Mouse (Mus musculus) heart, postnatal 0 days (tissue): Measurements from ENCODE around the gene Skida1. TPM values are rescaled to one million over a fixed set of nuclear protein-coding genes. Genes with fewer than 3 reads are reported as not detected.

Experiments
- ATAC-seq: fragments of 200-750 bp; cut with Nextera tagmentation; 2 replicates; pipeline ENCODE4 v1.8.0; 2017; ENCODE audit warnings: low read depth, moderate number of reproducible peaks, moderate library complexity; ENCODE audit not compliant: insufficient read depth
- DNase-seq: peaks from one replicate; pipeline ENCODE4 v3.0.0-alpha.2; 2016; ENCODE audit warnings: low spot score
- H3K27ac ChIP-seq: fragments of 300-500 bp; sonication (generic); 2 replicates; pipeline ENCODE4 v1.5.1; 2014; ENCODE audit warnings: low read depth, mild to moderate bottlenecking
- H3K27me3 ChIP-seq: fragments of 300-500 bp; sonication (generic); 2 replicates; pipeline ENCODE4 v1.6.1; 2014; ENCODE audit warnings: low read length, mixed read lengths; ENCODE audit not compliant: control insufficient read depth, insufficient read depth
- H3K36me3 ChIP-seq: fragments of 300-500 bp; sonication (generic); replicated peaks from 2 replicates; pipeline ENCODE4 v1.6.1; 2014; ENCODE audit warnings: low read length, mixed read lengths; ENCODE audit not compliant: control insufficient read depth, insufficient read depth
- H3K4me1 ChIP-seq: fragments of 300-500 bp; sonication (generic); 2 replicates; pipeline ENCODE4 v1.6.1; 2014; ENCODE audit warnings: antibody characterized with exemption; ENCODE audit not compliant: control insufficient read depth, insufficient read depth
- H3K4me2 ChIP-seq: fragments of 300-500 bp; sonication (generic); 2 replicates; pipeline ENCODE4 v1.6.1; 2014; ENCODE audit warnings: low read depth, mild to moderate bottlenecking, low read length, moderate library complexity
- H3K4me3 ChIP-seq: fragments of 300-500 bp; sonication (generic); 2 replicates; pipeline ENCODE4 v1.5.1; 2014; ENCODE audit warnings: low read depth, low read length
- H3K9ac ChIP-seq: fragments of 300-500 bp; sonication (generic); replicated peaks from 2 replicates; pipeline ENCODE4 v1.6.1; 2014; ENCODE audit warnings: low read depth, low read length, mixed read lengths
- H3K9me3 ChIP-seq: fragments of 300-500 bp; sonication (generic); replicated peaks from 2 replicates; pipeline ENCODE4 v1.6.1; 2016; ENCODE audit warnings: low read length; ENCODE audit not compliant: control insufficient read depth
- CTCF ChIP-seq: IDR thresholded peaks from 2 replicates; pipeline ENCODE4 v1.5.1; 2016; ENCODE audit warnings: antibody characterized with exemption, control low read depth, low read depth
- EP300 ChIP-seq: IDR thresholded peaks from 2 replicates; pipeline ENCODE4 v1.6.1; 2016; ENCODE audit warnings: antibody characterized with exemption, low read depth
- WGBS: fragments of 180-500 bp; shearing (Covaris S2); extraction: QIAGEN DNeasy Blood & Tissue Kit; methylation state at CpG from one replicate; pipeline ENCODE4 v1.1.7; 2014; 5-methylcytosine and 5-hydroxymethylcytosine counted together
- polyA plus RNA-seq: library from polyadenylated mRNA; unstranded; fragments of >200 nt; fragmentation: Nextera tagmentation; extraction: Ambion mirVana; gene quantifications from 2 replicates; pipeline ENCODE4 v1.2.1, GENCODE M21; 2015
- total RNA-seq: library from RNA; depleted of rRNA; stranded (reverse); fragments of >200 nt; gene quantifications from 2 replicates; pipeline ENCODE4 v1.2.3, GENCODE M21; 2014; ENCODE audit warnings: low replicate concordance

The Skida1 gene
- total and polyA plus RNA-seq, 2 experiments from 2014 or later, result 2.2 to 7.1 TPM

- no peak for TF ChIP-seq CTCF
- TF ChIP-seq EP300, result no peak; the same call in 1 of the 2 replicates
- Histone ChIP-seq H3K27me3 (no peaks in the 10 kb centered on the region), H3K4me1 (0 out of 2 replicates have a peak, but pooled peaks cover 4% of the 10 kb centered on the region), H3K9ac (peak overlapping the region; percentile 95), H3K36me3 (peaks cover 7% of the 10 kb centered on the region), H3K4me2 (peak overlapping the region; percentile 94), H3K4me3 (peak overlapping the region; percentile 84), H3K27ac (peak overlapping the region; percentile 100), H3K9me3 (no peaks in the 10 kb centered on the region)
- DNase-seq (peak; percentile 70), ATAC-seq (peak; percentile 53)
- 0% methylated on average over 49 of the region's 85 CpGs for WGBS
These were observed 16.3 kb upstream of the Skida1 start for GRCm38 (mm10) chr2:18064941-18065707.

GRCm38 (mm10) chr2:18064356-18064858 lies 15.6 kb upstream of the Skida1 start:
- TF ChIP-seq CTCF (no peak), EP300 (no peak)
- Histone ChIP-seq H3K9me3 (no peaks in the 10 kb centered on the region), H3K4me1 (0 out of 2 replicates have a peak, but pooled peaks cover 4% of the 10 kb centered on the region), H3K9ac (peak overlapping the region; percentile 95), H3K4me2 (peak overlapping the region; percentile 94), H3K36me3 (peaks cover 7% of the 10 kb centered on the region), H3K4me3 (peak overlapping the region; percentile 84), H3K27me3 (no peaks in the 10 kb centered on the region), H3K27ac (peak overlapping the region; percentile 100)
- WGBS, result 0% methylated on average over 29 of the region's 58 CpGs
- peak; percentile 94 for ATAC-seq
- DNase-seq, result peak; percentile 96

- Histone ChIP-seq H3K27me3 (no peaks in the 10 kb centered on the region), H3K4me2 (peak overlapping the region; percentile 94), H3K27ac (peak overlapping the region; percentile 100), H3K9me3 (no peaks in the 10 kb centered on the region), H3K4me3 (peak overlapping the region; percentile 84), H3K9ac (peak overlapping the region; percentile 95), H3K4me1 (0 out of 2 replicates have a peak, but pooled peaks cover 10% of the 10 kb centered on the region), H3K36me3 (peaks cover 7% of the 10 kb centered on the region)
- ATAC-seq (peak; percentile 45), DNase-seq (peak; percentile 81)
- under 1% methylated on average over 18 of the region's 18 CpGs for WGBS
- no peak for TF ChIP-seq EP300
- TF ChIP-seq CTCF, result no peak
These were observed 15.0 kb upstream of the Skida1 start for GRCm38 (mm10) chr2:18063763-18064251.

GRCm38 (mm10) chr2:18060396-18060795 lies 11.5 kb upstream of the Skida1 start:
- Histone ChIP-seq H3K27me3 (no peaks in the 10 kb centered on the region), H3K4me1 (0 out of 2 replicates have a peak, but pooled peaks cover 14% of the 10 kb centered on the region), H3K27ac (no peak overlapping the region), H3K4me3 (no peak overlapping the region), H3K9ac (no peak overlapping the region), H3K9me3 (no peaks in the 10 kb centered on the region), H3K4me2 (no peak overlapping the region), H3K36me3 (no peaks in the 10 kb centered on the region)
- 90% methylated on average over 1 of the region's 1 CpGs for WGBS
- ATAC-seq, result no peak
- TF ChIP-seq EP300 (no peak), CTCF (no peak)
- DNase-seq, result no peak

- Histone ChIP-seq H3K27me3 (no peaks in the 10 kb centered on the region), H3K4me2 (no peak overlapping the region), H3K9me3 (no peaks in the 10 kb centered on the region), H3K4me3 (no peak overlapping the region), H3K4me1 (peaks cover 18% of the 10 kb centered on the region; the same call in 1 of the 2 replicates), H3K36me3 (no peaks in the 10 kb centered on the region), H3K27ac (no peak overlapping the region), H3K9ac (no peak overlapping the region)
- ATAC-seq (no peak), DNase-seq (no peak)
- TF ChIP-seq EP300 (no peak), CTCF (no peak)
- whole genome bisulfite sequencing, result 97% methylated on average over 1 of the region's 1 CpGs
These were observed 11.0 kb upstream of the Skida1 start for GRCm38 (mm10) chr2:18059891-18060290.
